Mouse (Mus musculus): ENCODE data around the gene Syt11. TPM values are rescaled to one million over a fixed set of nuclear protein-coding genes. Genes with fewer than 3 reads are reported as not detected.
A peak's percentile ranks its signal among the peaks of the same experiment; 100 is the strongest.
"Not testable (repeated sequence)": the region's sequence is repeated elsewhere in the genome, so short reads cannot be mapped to it uniquely, and the experiment has no call there.

Syt11 gene
- total RNA-seq (2014; rRNA removed) (142 and 150 TPM in 2 replicates), polyA plus RNA-seq (2015; fragmentation: Nextera tagmentation; extraction: Ambion mirVana) (243 and 246 TPM in 2 replicates)

DNA sequence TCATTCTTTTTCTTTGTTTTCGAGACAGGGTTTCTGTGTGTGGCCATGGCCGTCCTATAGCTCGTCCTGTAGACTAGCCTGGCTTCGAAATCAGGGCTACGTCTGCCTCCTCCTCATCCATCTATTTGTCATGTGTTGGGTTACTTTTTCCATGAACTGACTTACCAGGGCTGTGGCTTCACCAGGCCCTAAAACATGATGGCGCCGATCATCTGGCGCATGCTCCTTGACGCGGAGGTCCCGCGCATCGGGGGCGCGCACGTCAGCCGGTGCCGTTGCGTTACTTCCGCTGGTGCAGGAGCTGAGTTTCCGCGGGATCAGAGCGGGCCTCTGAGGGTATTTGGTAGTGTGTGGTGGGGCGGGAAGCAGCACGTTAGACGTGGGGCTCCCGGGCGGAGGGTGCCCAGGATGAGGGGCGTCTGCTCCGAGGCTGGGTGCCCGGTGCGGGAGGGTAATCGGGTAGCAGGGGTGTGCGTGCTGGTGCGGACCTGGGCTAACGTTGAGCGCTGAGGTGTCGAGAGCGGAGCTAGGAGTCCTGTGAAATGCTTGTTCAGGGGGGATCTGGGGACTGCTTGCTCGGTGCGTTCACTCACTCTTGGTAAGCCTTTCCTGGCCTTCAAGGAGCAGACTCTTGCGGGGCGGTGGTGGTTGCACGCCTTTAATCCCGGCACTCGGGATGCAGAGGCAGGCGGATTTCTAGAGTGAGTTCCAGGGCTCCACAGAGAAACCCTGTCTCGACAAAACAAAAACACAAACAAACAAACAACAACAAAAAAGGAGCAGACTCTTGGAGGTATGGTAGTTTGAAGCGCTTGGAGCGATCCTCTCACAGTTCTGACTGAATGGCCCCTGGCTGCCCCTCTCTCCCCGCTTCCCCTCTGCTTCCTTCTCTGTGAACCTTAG lies at the start of gene Syt11:
TSS of gene Syt11 (minus strand) at position 226 of the 903 bp plus-strand sequence.
- not testable (repeated sequence) for DNase-seq (ENCODE audit: low spot score); H3K27me3 ChIP-seq (ENCODE audit: insufficient read depth, low read length); H3K36me3 ChIP-seq (ENCODE audit: insufficient read depth, low read length); H3K9me3 ChIP-seq (ENCODE audit: low read length); H3K9ac ChIP-seq (replicated peaks; ENCODE audit: low read length, poor library complexity, severe bottlenecking); H3K4me1 ChIP-seq (ENCODE audit: insufficient read depth, low read length)
- peak; percentile 66 for ATAC-seq (ENCODE audit: low FRiP score)
- peak within 1 kb of the TSS; percentile 29 for H3K4me3 ChIP-seq (ENCODE audit: low read depth, low read length)
- peak within 1 kb of the TSS; percentile 18; the same call in 1 of the 2 replicates for H3K4me2 ChIP-seq (ENCODE audit: low read depth, low read length, poor library complexity, severe bottlenecking)
- 3% methylated on average over 28 of the region's 51 CpGs for WGBS
- peak within 1 kb of the TSS; percentile 59; the same call in 1 of the 2 replicates for H3K27ac ChIP-seq (ENCODE audit: low read depth, low read length)

DNA sequence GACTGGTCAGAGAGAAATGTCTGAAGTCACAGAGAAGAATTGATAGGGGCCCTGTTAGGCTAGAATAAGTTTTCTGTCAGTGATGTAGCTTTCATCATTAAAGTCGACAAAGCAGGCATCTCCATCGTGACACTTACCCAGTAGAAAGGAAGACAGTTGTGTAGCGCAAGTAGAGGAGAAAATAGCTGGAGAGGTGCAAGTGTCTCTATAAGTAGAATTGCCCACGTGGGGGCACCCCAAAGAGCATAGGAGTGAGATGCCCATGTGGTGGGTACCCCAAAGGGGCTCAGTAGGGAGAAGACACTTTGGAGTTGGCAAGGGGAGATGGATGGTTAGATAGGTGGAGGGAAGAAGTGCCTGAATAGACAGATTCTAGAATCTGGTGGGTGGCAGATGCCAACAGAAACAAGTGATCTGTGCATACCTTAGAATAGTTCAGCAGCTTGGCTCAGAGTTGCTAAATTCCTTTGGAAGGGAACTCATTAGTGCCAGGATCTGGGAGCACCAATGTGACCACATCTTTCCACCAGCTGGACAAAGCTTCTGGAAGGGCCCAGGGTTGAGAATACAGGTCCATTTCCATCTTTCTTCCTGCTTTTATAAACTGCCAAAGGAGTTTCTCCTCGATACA lies 29.1 kb upstream of the Syt11 start:
- H3K4me3 ChIP-seq (ENCODE audit: low read depth, low read length) = no peak overlapping the region
- no peak overlapping the region for H3K4me2 ChIP-seq (ENCODE audit: low read depth, low read length, poor library complexity, severe bottlenecking)
- peaks cover 5% of the 10 kb centered on the region; the same call in 1 of the 2 replicates for H3K36me3 ChIP-seq (ENCODE audit: insufficient read depth, low read length)
- no peak for DNase-seq (ENCODE audit: low spot score)
- no peaks in the 10 kb centered on the region for H3K9me3 ChIP-seq (ENCODE audit: low read length)
- H3K27ac ChIP-seq (ENCODE audit: low read depth, low read length) = no peak overlapping the region
- no peaks in the 10 kb centered on the region for H3K27me3 ChIP-seq (ENCODE audit: insufficient read depth, low read length)
- H3K9ac ChIP-seq (replicated peaks; ENCODE audit: low read length, poor library complexity, severe bottlenecking) = no peak overlapping the region
- TF ChIP-seq CTCF (IDR thresholded peaks at IDR 0.05) = no peak
- no peak for ATAC-seq (ENCODE audit: low FRiP score)
- 91% methylated on average over 5 of the region's 5 CpGs for WGBS
- H3K4me1 ChIP-seq (ENCODE audit: insufficient read depth, low read length) = no peaks in the 10 kb centered on the region

DNA sequence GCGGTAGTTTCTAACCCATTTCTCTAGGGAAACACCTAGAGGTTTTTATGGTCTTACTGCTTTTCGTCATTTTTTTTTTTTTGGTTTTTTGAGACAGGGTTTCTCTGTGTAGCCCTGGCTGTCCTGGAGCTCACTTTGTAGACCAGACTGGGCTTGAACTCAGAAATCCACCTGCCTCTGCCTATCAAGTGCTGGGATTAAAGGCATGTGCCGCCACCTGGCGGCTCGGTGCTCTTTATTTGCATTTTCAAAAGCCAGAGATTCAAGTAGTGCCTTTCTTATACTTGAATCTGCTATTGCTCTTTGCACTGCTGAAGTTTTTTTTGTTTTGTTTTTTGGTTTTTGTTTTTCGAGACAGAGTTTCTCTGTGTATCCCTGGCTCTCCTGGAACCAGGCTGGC lies 22.5 kb upstream of the Syt11 start:
- not testable (repeated sequence) for H3K4me3 ChIP-seq (ENCODE audit: low read depth, low read length); H3K27ac ChIP-seq (ENCODE audit: low read depth, low read length); ATAC-seq (ENCODE audit: low FRiP score); H3K4me1 ChIP-seq (ENCODE audit: insufficient read depth, low read length); H3K9ac ChIP-seq (replicated peaks; ENCODE audit: low read length, poor library complexity, severe bottlenecking); H3K36me3 ChIP-seq (ENCODE audit: insufficient read depth, low read length); H3K9me3 ChIP-seq (ENCODE audit: low read length); H3K4me2 ChIP-seq (ENCODE audit: low read depth, low read length, poor library complexity, severe bottlenecking); H3K27me3 ChIP-seq (ENCODE audit: insufficient read depth, low read length); DNase-seq (ENCODE audit: low spot score)
- 93% methylated on average over 5 of the region's 6 CpGs for WGBS

DNA sequence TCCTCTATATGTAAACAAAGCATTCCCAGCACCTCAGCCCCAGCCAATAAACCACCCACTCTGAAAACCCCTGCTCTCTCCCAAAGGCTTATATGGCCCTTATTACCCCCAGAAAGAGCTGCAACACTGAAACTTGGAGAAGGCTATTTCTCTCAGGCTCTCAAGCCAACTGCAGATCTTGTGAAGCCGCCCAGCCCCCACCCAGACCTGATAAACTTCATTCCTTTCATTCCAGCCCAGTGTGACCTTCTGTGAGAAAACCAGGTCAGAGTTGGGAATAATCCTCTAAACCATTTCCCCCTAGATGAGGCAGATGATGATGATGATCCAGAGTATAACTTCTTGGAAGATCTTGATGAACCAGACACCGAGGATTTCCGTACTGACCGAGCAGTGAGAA lies 13.1 kb upstream of the Syt11 start:
- H3K4me1 ChIP-seq (ENCODE audit: insufficient read depth, low read length); H3K4me3 ChIP-seq (ENCODE audit: low read depth, low read length); DNase-seq (ENCODE audit: low spot score); H3K27ac ChIP-seq (ENCODE audit: low read depth, low read length); H3K36me3 ChIP-seq (ENCODE audit: insufficient read depth, low read length); H3K27me3 ChIP-seq (ENCODE audit: insufficient read depth, low read length); H3K9ac ChIP-seq (replicated peaks; ENCODE audit: low read length, poor library complexity, severe bottlenecking); H3K9me3 ChIP-seq (ENCODE audit: low read length); H3K4me2 ChIP-seq (ENCODE audit: low read depth, low read length, poor library complexity, severe bottlenecking); ATAC-seq (ENCODE audit: low FRiP score): not testable (repeated sequence)
- no CpG with 5 or more reads among the region's 4 CpGs for WGBS

DNA sequence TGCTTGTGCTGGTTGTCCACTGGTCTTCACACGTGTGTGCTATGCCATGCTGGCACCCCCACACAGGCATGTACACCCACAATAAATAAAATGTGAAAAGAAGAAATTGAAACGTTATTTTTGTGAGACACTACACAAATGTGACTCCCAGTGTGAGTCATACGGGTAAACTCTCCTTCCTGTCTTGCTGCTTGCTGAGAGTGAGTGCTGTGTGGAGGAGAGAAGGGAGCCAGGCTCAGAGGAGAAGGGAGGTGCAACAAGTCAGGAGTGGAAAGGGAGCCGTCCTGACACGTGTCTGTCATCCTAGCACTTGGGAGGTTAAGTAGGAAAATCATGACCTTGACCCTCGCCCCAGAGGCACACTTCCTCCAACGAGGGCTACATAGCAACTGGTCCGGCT lies 11.8 kb upstream of the Syt11 start:
- H3K4me1 ChIP-seq (ENCODE audit: insufficient read depth, low read length); H3K36me3 ChIP-seq (ENCODE audit: insufficient read depth, low read length); DNase-seq (ENCODE audit: low spot score); H3K4me3 ChIP-seq (ENCODE audit: low read depth, low read length); H3K27me3 ChIP-seq (ENCODE audit: insufficient read depth, low read length); H3K27ac ChIP-seq (ENCODE audit: low read depth, low read length); H3K4me2 ChIP-seq (ENCODE audit: low read depth, low read length, poor library complexity, severe bottlenecking); H3K9ac ChIP-seq (replicated peaks; ENCODE audit: low read length, poor library complexity, severe bottlenecking); H3K9me3 ChIP-seq (ENCODE audit: low read length); ATAC-seq (ENCODE audit: low FRiP score): not testable (repeated sequence)
- WGBS = no CpG with 5 or more reads among the region's 8 CpGs

DNA sequence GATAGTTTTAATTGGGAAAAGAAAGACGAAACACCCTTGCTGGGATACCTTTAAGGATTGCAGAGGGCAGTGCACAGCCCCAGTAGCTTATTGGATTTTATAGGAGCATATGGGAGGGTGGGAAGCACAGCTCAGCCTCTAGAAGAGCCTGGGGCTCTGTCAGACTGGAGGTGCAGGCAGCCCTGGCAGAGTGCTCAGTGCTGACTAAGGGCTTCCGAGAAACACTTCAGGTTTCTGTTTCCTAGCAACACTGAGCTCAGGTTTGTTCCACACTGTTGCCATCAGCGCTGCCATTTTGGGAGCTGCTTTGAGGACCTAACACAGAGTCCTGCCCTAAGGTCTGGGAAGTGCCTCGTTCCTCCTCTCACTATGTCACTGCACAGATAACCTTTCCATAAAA lies 11.4 kb upstream of the Syt11 start:
- 85% methylated on average over 1 of the region's 4 CpGs for WGBS
- not testable (repeated sequence) for H3K4me3 ChIP-seq (ENCODE audit: low read depth, low read length); H3K4me1 ChIP-seq (ENCODE audit: insufficient read depth, low read length); H3K27ac ChIP-seq (ENCODE audit: low read depth, low read length); H3K9ac ChIP-seq (replicated peaks; ENCODE audit: low read length, poor library complexity, severe bottlenecking); H3K4me2 ChIP-seq (ENCODE audit: low read depth, low read length, poor library complexity, severe bottlenecking); ATAC-seq (ENCODE audit: low FRiP score); H3K27me3 ChIP-seq (ENCODE audit: insufficient read depth, low read length); H3K9me3 ChIP-seq (ENCODE audit: low read length); DNase-seq (ENCODE audit: low spot score); H3K36me3 ChIP-seq (ENCODE audit: insufficient read depth, low read length)
